Mouse (Mus musculus) adrenal gland, adult 8-10 months (tissue): ENCODE measurements around the gene Cntnap2. TPM values are rescaled to one million over a fixed set of nuclear protein-coding genes. Genes with fewer than 3 reads are reported as not detected.

Source experiments
- DNase-seq: peaks from one replicate; pipeline ENCODE4 v3.0.0; 2022
- total RNA-seq, 4 experiments: library from RNA; stranded (reverse); gene quantifications; 2 replicates each; pipeline ENCODE4 v1.2.4; 2022

Gene Cntnap2
- total RNA-seq, 4 experiments from 2014 or later, result 1.9 to 2.9 (median 2.4) TPM

DNA sequence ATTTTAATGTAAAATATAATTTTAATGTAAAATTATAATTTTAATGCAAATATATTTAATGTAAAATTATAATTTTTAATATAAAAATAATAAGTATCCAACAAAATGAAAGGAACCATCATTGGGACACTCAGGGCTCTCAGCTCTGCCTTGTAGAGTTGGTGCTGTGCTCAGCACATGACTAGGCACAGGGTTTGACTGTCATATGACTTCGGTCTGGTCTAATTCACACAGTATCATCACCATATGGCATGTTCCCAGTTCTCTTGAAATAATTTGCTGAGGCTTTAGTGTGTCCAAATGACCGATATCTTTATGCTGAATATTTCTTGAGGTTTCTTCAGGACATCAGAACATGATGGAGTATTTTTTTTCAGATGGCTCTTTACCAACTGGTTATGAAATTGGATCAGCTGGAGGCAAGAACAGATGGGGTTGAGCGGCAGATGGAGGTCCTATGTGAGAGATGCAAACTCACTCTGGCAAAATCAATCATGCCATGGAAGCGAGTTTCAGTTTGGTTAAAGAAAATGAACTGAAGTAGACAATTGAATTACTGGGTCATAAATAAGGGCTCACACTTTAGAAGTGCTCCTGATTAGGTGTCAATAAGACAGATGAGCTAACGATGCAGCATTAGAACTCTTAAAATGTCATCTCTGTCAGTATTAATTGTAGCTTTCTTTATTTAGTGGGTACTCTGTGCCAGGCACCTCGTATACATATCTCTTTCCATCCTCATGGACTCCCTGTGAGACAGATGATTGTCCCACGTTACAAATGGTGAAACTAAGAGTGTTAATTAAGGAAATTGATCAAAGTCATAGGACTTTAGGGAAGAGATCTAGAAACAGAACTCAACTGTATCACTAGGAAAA lies 1645.4 kb downstream of the Cntnap2 start:
- DNase-seq, result no peak

DNA sequence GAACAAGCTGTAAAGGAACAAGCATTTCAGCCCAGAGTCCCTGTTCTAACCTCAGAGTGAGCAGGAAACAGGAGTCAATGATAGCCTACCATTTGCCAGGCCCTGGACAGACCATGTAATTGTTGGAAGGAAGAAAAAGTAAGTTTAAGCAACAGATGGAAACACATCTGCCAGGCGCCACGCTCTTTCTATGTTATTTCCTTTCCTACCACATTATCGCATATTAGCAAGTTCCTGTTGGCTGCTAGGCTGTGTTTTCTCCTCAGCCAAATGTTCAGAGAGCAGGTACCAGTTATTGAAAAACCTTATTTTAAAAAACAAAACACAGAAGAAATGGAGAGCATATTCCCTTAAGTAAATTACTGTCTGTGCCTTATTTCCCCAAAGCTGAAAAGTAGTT lies 1646.8 kb downstream of the Cntnap2 start:
- DNase-seq, result no peak

DNA sequence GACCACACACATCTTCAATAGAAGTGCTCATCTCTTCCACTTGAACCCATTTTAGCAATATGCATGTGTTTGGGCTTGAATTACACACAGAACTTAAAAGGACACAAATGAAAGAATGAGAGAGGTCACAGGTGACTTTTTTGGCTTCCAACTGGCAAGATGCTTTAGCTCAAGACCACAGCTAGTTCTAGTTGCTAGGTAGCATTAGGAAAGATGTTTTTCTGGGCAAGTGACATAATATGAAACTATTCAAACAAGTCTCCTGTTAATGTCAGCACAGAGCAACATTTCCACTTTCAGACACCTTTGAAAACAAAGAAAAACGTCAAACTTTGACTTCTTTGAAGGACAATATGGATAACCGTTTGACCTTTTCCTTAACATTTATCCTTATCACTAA lies 1657.4 kb downstream of the Cntnap2 start:
- no peak for DNase-seq

DNA sequence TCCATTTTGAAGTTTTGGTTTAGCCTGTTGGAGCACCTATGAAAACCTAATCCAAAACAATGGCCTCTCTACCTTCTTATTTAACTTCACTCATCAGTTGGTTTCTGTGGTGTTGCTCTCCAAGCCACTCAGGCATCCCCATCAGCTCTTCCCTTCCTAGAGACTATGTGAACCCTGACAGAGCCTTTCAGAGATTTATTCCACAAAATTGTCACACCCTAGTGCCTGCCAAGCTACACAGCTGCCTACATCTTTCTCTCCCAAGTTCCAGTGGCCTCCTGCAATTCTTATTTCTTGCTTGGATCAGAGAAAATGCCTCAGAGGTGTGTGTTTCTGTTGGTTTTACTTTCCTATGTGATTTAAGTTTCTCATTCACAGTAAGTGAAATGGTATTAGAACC lies 1674.6 kb downstream of the Cntnap2 start:
- no peak for DNase-seq

DNA sequence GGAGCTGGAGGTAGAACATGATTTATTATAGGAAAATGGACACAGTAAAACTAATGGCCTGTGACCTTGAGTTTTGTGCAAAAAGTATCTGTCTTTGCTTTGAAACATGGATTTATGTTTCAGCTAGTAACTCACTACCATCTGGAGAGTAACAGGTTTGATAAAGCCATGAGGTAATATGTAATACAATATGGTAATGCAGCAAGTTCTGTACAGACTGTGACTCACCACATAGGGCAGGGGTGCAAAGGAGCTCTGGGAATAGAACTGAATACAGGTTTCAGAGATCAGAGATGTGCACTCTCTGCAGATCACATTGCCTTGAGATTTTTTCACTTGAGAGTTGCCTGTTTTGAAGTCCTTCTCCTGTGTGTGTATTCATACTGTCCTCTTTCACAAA lies 1689.3 kb downstream of the Cntnap2 start:
- no peak for DNase-seq

DNA sequence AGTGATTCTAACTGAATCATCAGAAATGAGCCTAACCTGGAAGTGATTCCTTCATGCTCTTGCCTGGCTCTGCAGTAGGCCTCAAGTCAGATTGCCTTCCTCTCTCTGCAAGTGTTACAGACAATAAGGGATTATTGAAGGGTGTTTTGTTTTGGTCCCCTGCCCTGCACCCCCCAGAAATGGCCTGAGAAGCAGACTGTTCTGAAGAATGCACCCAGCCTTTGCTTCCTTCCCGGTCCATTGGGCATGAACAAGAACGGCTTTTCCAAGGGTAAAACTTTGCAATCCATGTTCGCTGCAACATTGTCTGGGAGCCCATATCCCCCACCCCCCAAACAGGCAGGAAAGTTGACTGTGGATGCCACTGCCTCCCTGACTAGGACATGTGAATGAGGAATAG lies 1704.3 kb downstream of the Cntnap2 start:
- no peak for DNase-seq

DNA sequence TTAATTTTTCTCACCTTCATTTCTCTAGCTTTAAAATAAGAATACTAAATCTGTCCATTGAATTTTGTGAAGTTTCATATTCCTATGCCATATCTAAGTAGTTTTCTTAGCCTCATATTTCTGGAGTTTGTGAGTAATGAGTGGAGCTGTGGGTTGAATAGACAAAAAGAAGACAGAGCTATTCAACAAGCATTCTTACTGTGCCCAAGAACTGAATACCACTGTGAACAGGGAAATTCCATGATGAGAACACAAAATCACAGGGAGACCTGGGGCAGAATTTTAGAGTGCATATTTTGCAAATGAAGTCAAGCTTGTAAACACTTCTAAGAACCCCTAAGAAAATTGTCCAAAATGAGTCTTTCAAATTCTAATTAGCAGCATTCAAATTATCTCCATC lies 1715.4 kb downstream of the Cntnap2 start:
- no peak for DNase-seq

DNA sequence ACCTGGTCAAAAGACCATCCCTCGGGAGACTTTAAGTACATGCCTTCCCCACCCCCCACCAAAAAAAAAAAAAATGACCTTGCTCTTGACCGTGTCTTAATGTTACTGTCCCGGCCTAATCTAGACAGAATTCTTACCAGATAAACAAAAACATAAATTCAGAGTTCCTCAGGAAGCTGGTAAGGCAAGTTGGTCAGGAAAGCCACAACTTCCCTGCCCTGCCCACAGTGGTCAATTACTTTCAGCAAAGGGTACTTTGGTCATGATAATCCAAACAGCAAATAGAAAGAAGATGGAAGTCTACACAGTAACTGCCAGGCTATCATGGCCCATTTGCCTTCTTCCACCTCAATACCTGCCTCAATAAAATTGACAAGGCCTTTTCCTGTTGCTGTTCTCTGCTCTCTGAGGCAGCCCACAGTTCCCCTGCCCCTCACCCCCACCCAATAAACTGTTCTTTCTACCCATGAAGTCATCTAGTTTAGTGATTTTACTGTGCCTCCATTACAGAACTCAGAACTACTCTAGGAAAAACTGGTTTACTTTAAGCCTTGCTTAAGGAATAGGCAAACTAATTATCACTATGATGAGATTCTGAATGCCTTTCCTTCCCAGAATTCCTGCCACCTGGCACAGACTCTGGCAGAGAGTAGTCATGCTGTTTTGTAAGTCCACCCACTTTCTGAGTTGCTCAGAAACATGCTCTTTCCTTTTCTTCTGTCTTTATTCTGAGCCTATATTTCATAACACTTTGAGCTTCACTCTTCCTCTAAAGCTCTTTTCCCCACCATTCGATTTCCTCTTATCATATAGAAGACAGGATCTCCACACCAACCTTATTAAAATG lies 1743.3 kb downstream of the Cntnap2 start:
- no peak for DNase-seq

DNA sequence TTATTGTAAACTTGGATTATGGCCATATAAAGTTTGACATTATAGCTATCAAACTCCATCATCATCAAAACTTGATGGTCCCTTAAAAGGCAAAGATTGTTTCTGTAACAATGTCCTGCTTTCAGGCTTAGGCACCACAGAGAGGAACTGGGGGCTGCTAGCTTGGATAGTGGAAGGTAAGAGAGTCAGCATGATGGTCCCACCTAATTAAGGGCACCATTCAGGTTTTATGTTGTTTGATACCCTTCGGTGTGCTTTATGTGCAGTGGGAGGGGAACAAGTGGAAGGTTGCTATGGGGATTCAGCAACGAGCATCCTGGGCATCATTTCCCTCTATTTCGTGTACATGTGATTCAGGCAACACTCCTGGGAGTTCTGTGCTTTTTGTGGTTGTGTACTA lies 1797.5 kb downstream of the Cntnap2 start:
- DNase-seq, result no peak

DNA sequence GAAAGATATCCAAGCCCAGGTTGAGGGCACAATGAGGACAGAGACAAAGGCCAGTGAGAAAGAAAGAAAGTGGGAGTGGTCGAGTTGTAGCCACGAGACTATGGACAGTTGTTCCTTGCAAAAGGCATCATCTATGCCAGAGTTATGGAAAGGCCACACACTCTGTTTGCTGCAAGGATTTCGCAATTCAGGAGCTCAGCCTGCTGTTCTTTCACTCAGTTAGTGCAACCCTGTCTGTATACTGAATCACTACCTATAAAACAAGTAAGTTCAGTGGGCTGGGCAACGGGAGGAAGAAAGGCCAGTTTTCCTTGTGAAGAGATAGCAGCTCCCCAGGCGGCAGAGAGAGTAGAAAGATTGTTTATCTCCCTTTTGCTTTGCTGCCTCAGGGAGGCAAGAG lies 1801.9 kb downstream of the Cntnap2 start:
- DNase-seq, result no peak

DNA sequence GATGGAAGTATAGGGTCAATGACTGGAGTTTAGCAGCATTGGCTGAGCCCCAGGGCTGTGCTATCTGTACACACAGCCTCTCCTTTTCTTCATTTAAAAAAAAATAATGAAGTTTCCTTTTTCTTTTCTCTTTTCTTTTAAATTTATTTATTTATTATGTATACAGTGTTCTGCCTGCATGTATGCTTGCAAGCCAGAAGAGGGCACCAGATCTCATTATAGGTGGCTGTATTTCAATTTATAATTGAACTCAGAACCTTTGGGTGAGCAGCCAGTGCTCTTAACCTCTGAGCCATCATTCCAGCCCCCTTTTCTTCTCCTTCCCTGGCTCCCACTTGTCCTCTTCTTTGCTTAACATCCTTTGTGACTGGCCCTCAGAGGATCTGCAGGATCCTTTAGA lies 1807.2 kb downstream of the Cntnap2 start:
- no peak for DNase-seq

DNA sequence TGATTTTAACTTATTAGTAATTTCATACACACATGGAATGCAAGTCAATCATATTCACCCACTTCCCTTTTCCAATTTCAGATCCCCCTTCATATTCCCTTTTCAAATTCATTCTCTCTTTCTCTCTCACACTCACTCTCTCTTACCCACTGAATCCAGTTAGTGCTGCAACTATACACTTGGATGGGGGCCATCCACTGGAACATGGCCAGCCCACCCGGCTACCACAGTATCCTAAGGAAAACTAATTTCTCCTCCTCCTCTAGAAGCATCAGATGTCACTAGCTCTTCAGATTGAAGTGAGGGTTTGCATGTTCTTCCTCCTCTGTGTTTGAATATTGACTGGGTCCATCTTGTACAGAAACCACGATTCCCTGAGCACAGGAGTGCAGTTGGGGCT lies 1827.1 kb downstream of the Cntnap2 start:
- no peak for DNase-seq

DNA sequence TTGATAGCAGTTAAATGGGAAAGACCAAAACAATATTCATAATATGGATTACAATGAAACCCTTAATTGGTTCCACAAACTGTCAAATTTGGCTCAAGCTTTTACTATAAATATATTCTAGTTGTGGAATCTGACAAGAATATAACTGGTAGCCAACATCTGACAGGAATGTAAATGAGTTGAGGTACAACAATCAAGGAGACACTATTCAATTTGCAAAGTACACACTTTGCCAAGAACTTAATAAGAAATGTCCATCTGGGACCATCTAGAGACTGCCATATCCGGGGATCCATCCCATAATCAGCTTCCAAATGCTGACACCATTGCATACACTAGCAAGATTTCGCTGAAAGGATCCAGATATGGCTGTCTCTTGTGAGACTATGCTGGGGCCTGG lies 1850.0 kb downstream of the Cntnap2 start:
- DNase-seq, result no peak

DNA sequence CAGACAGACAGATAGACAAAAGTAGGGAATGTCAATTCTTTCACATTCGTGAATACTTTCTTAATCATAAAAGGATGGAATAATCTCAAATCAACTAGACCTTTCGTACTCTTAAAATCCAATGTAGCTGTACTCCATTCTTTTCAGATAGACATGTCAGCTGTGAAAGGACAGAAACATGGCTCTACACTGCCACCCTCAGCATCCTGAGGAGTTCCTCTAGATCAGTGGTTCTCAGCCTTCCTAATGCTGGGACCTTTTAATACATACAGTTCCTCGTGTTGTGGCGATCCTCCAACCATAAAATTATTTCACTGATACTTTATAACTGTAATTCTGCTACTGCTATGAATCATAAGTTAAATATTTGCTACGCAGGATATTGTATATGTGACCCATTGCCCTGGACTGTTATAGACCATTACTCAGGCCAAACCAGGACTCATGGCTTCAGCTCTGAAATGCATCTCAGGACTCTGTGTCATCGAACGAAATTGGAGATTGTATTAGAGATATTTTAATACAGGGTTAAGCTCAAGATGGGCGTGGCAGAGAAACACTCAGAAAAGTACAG lies 1859.6 kb downstream of the Cntnap2 start:
- DNase-seq, result no peak

DNA sequence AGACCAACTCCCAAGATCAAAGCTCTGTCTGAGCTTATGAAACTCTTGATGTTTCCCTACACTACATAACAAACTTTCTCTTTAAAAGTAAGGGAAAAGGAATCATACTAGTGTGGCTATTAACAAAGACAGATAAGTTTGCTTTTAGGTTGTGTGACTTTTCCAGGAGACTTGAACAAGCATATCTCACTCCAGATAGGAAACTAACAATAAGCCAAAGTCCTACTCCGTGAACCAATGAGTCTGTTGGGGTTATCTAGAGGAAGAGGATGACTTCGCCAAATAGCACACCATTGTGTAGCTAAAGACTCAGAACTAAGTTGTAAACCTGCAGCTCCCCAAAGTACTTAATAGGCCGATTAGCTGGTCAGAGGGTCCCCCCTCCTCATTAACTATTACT lies 1860.8 kb downstream of the Cntnap2 start:
- no peak for DNase-seq

DNA sequence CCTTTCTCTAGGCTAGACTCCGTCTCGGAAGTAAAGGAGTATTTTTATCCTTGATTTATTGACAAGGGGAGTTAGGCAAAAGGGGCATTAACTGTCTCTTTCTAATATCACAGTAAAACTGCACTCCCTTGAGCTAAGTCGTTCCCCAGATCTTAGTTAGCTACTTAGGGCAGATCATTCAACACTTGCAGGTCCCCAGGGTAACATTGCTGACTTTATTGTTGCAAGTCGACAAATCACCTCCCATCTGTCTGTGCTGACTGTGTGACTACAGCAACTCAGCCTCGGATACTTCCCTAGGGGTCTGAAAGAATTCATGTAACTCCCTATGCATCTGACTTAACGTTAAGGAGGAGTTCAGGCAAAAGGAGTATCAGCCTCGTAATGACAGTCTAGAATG lies 1865.6 kb downstream of the Cntnap2 start:
- DNase-seq, result no peak

DNA sequence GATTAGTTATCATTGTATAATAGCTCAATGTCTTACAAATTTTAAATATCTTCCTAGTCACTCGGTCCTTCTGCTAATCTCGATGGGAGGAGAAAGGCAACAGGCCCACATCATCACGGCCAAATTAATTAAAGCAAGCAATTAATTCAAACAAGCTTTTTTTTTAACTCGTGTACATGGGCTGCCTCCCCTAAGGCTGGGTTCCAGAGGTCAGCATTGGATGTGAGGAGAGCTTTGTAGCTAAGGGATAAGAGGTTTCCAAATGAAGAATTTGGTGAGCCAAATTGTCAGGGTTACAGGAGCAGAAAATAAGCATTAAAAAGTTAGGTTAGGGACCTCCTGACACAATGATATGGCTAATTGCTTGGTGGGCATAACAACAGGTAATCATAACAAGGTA lies 1886.5 kb downstream of the Cntnap2 start:
- no peak for DNase-seq

DNA sequence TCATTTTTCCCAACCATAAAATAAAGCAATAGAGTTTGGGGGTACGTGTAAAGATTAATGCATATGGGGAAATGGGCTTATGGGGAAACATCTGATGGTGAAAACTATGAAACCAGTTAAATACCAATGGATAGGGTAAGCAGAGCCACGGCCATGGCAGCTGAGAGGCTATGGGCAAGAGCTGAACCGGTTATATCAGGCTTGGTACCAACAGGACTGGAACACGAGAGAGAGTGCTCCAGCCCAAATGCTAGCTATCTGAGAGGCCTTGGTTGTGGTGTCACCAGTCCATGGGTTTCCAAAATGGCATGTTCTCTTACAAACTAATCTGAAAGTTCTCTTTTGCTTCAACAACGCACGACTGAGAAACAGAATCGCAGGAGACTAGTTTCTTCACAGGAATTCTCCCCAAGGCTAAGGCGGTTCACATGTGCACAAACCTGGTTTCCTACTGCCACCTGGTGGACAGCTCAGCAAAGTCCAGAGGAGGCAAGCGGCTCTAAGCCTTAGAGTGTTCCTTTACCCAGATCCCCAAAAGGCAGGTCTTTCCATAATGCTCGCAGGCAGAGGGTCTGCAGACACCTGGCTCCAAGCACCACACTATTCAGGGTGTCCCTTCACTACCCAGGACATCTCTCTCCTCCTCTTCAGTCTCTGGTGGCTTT lies 1902.0 kb downstream of the Cntnap2 start:
- peak; percentile 20 for DNase-seq

DNA sequence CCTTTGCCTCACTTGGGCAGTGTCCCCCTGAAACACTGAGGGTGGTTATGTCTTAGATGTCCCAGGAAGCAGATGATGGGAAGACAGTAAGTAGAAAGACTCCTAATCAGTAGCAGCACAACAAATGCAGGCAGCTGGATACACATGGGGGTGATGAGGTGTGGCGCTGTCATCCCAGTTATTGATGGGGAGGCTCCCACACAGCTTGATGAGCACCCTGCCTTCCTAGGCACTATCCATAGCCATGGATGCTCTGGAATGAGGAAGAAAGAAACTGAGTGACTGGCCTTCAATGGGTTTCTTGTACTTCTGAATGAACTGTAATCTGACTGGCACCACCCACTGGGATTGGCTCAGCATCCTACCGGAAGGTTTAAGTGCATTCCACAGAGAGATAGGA lies 1904.1 kb downstream of the Cntnap2 start:
- no peak for DNase-seq

DNA sequence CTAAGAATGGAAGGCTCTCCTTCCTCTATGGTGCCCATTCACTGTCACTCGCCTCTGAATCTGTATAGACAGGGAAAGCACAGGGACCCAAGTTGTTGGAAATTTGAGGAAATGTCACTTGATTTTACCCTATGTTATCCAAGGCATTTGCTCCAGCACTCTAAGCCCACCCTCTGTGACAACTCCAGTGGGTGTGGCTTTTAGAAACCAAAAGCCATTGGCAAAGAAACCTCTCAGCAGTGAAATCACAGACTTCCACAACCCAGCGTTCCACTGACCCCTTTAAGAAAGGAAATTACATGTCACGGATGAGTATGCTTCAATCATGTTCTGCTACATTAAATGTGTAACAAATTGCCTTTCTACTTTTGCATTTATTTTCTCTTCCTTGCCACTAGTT lies 1904.5 kb downstream of the Cntnap2 start:
- DNase-seq, result no peak

DNA sequence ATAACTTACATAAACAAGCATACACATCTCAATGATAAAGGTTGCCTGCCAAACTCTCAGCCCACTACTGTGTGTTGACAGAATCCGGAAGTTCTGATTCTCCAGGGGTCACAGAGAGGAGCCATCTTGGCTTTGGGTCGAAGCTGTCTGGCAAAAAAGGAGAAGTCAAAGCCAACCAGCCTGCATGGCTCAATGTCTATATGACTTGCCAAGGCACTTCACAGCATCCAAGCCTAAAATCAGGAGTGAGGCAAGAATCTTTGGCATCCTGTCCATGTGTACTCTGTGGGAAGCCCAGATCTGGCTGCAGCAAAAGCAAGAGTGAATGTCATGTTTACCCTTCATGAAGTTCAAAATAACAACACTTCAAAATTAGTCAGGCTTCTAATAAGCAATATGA lies 1913.5 kb downstream of the Cntnap2 start:
- DNase-seq, result no peak

DNA sequence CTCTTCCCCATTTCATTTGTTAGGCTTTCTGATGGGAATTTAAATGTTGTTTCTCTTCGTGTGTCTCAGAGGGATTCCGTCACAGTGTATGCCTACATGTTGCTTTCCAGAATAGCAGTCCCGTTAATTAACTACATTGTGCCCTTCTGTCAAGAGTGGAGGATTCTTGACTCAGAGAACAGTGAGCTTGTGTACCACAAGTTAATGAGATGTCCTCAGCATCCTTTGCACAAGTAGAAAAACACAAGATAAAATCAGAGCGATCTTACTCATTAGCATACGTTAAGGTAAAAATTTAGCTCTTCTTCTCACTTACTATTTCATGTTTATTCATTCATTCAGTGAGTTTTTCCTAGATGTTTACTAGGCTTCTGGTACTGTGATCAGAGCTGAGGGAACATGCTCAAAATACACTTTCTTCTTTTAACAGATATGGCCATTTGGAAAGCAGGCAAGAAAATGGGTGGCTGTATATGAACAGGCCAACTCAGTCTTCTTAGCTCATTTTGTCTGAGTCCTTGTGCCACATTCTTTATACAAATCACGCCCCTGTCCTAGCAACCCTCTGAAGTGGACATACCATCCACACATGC lies 1936.9 kb downstream of the Cntnap2 start:
- no peak for DNase-seq

DNA sequence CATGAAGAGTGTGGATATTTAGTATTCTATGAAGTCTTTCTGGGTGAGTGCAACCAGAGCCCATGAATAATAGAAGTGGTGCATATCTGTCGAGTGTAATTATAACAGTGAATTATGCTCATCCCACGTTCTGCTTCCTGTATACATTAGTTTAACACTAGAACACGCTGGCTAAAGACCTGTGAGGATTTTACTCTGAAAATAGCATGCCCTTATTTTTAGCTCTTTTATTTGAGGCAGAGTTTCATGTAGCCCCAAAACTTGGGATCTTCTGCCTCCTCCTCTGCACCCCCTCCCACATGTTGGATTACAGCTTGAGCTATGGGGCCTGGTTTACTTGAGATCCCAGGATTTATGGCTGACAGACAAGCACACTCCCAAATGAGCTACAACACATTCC lies 1945.3 kb downstream of the Cntnap2 start:
- no peak for DNase-seq
